Mouse (Mus musculus) E14TG2a.4 (cell line): ENCODE data around the gene Gm12166.
"Not testable (repeated sequence)": the region's sequence is repeated elsewhere in the genome, so short reads cannot be mapped to it uniquely, and the experiment has no call there.

Source experiments
- H3K27me3 ChIP-seq: 2 replicates; pipeline ENCODE4 v1.6.1; 2014; ENCODE audit warnings: low read length, control low read depth; ENCODE audit not compliant: insufficient read depth
- H3K36me3 ChIP-seq: 2 replicates; pipeline ENCODE4 v1.6.1; 2014; ENCODE audit warnings: low read length, control low read depth; ENCODE audit not compliant: insufficient read depth
- H3K4me1 ChIP-seq: replicated peaks from 2 replicates; pipeline ENCODE4 v1.6.1; 2014; ENCODE audit warnings: low read depth, low read length, control low read depth
- H3K4me3 ChIP-seq: replicated peaks from 2 replicates; pipeline ENCODE4 v1.5.1; 2014; ENCODE audit warnings: mild to moderate bottlenecking, low read length
- H3K9me3 ChIP-seq: 2 replicates; pipeline ENCODE4 v1.6.1; 2014; ENCODE audit warnings: low read length, control low read depth
- CTCF ChIP-seq: conservative IDR thresholded peaks from 2 replicates; pipeline ENCODE4 v1.5.1; 2014; ENCODE audit warnings: low read length
- NANOG ChIP-seq: IDR thresholded peaks from 2 replicates; pipeline ENCODE4 v1.6.1; 2014; ENCODE audit warnings: borderline replicate concordance, low read length, mixed read lengths
- POU5F1 ChIP-seq: IDR thresholded peaks from 2 replicates; pipeline ENCODE4 v1.6.1; 2014; ENCODE audit warnings: low read length, borderline replicate concordance

Gm12166 gene

DNA sequence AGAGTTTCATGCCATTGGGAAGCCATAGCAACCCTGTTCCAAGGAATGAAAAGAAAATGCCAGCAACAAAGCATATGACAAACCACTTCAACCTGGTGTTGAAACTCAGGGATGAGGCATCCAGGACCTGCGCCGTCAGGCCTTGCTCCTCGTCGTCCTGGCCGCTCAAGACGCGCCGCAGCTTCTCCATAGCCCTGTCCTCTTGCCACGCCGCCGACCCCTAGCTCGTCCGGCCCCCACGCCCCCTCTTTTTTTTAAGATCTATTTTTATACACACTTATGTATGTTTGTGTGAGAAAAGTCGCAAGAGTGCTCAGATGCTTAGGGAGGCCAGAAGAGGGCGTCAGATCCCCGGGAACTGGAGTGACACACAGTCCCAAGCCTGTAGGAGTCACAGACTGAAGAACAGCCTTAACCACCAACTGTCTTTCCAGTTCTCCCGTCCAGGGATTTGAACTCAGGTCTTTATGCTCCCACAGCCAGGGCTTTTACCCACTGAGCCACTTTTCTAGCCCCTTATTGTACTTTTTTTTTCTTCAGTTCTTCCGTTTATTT is at the start of gene Gm12166:
Gene Gm12166, minus strand, starts transcription at position 217 of the 555 bp plus-strand sequence.
- H3K4me1 ChIP-seq = peaks cover 35% of the 10 kb centered on the region
- not testable (repeated sequence) for H3K4me3 ChIP-seq, H3K9me3 ChIP-seq, H3K36me3 ChIP-seq, H3K27me3 ChIP-seq
- peak; percentile 27 for TF ChIP-seq CTCF

DNA sequence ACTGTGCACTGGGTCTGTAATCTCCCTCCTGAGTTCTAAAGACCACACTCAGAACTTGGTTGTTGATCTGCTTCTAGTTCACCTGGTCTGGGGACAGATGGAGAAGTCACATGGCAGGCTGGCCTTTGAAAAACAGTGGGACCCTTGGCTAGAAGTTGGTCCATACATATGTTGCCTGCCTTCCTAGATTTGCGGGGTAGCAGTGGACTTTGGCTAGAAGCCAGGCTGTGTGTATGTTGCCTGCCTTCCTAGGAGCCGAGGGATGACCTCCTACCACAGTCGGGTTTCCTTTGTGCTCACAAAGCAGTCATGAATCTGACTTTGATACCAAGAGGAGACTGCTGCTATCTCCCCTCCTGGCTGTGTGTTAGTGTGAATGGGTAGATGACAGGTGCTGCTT is 44.9 kb upstream of the Gm12166 start:
- TF ChIP-seq POU5F1 (no peak), NANOG (no peak), CTCF (no peak)

DNA sequence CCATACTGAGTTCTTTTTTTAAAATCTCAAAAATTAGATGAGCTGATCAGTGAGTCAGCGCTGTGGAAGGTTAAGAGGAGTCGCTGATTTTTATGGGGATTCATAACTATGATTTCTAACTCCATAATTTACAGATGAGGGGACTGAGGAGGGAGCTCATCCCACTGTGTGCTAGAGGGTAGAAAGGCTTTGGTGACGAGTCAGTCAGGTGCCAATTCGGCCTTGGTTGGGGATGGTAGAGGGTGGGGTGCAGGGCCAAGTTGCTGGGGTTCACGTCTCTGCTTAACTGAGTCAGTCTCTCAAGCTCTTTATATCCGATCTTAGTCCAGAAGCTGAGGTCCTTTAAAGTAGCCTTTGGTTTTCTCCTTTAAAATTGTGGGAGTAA is 44.1 kb upstream of the Gm12166 start:
- TF ChIP-seq CTCF (no peak), POU5F1 (no peak), NANOG (no peak)

More for the DNA sequence above, 44.9 kb upstream of the Gm12166 start:
- no peaks in the 10 kb centered on the region for H3K27me3 ChIP-seq
- peaks cover 89% of the 10 kb centered on the region for H3K36me3 ChIP-seq
- peaks cover 57% of the 10 kb centered on the region for H3K4me1 ChIP-seq
- no peak overlapping the region for H3K4me3 ChIP-seq
- H3K9me3 ChIP-seq = no peaks in the 10 kb centered on the region

DNA sequence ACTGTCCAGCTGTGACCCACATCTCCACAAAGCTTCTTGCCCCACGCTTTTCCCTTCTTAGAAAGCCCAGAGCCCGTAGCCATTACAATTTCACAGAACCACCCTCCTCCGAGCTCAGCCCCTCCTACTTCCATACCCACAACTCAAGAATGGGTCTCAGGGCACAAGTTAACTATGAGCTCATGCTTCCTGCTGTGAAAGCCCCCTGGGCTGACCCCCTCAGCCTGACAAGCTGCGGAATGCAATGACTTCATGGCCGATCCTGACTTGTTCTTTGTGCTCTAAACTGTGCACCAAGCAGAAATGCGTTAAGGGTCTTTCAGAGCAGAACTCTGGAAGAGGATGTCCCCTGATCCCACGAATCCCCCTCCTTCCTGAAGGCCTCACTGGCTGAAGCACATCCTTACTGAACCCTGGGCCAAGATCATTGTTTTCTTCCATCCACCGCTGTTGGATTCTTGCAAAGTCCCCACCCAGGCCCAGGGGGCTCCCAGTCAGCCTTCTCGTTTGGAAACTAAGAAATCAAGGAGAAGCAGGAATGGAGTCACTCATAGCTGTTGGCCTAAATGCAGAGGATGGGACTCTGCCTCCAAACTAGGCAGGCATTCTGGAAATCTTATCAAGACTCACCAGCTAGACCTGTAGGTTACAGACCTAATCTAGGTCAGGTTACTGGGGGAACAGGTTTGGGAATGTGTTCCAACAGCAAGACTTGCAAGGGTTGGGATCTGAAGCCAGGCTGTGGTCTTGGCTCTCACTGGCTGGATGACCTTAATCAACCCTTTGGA is 43.5 kb upstream of the Gm12166 start:
- no peaks in the 10 kb centered on the region for H3K27me3 ChIP-seq
- TF ChIP-seq NANOG (no peak), POU5F1 (no peak), CTCF (no peak)
- H3K4me3 ChIP-seq = 0 out of 2 replicates have a peak overlapping the region, but pooled peaks have one; percentile 10
- H3K9me3 ChIP-seq = no peaks in the 10 kb centered on the region
- peaks cover 78% of the 10 kb centered on the region for H3K36me3 ChIP-seq
- peaks cover 58% of the 10 kb centered on the region for H3K4me1 ChIP-seq

More for the DNA sequence above, 44.1 kb upstream of the Gm12166 start:
- Histone ChIP-seq H3K4me1 (peaks cover 58% of the 10 kb centered on the region), H3K36me3 (peaks cover 84% of the 10 kb centered on the region), H3K9me3 (no peaks in the 10 kb centered on the region), H3K27me3 (no peaks in the 10 kb centered on the region), H3K4me3 (no peak overlapping the region)

GRCm38 (mm10) chr11:46092121-46092520 is 40.0 kb upstream of the Gm12166 start:
- Histone ChIP-seq H3K4me3 (no peak overlapping the region), H3K36me3 (peaks cover 58% of the 10 kb centered on the region), H3K27me3 (no peaks in the 10 kb centered on the region), H3K4me1 (peaks cover 87% of the 10 kb centered on the region), H3K9me3 (no peaks in the 10 kb centered on the region)
- TF ChIP-seq NANOG (no peak), CTCF (no peak), POU5F1 (no peak)

DNA sequence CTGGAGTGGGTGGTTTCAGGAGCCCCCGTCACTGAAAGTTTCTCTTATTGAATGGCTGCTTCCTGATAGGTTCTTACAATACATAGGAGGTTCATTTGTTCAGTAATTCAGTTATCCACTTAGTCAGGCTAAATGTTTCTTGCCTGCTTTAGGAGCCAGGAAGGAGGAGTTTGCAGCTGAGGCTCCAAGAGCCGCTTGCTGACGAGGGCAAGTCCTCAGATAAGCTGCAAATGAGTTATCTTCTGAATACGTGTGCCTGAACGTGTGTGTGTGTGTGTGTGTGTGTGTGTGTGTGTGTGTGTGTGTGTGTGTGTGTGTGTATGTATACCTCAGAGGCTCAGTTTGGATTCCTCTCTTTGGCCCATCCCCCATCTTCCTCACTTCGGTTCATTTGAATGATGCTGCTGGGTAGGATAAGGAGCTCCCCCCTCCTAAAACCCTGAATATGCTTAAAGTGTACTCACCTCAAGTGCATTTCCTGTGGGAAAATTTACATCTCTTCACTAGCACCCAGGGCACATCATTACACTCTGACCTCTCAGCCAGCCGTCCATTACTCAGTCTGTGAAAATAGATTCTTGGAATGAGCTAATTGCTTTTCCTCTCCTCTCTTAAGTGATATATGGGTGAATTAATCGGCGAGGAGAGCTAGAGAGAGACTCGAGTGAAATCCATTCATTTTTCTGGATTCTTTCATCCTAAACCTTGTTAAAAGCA is 39.0 kb upstream of the Gm12166 start:
- TF ChIP-seq POU5F1 = no peak
- no peak for TF ChIP-seq NANOG
- TF ChIP-seq CTCF = no peak
- peaks cover 51% of the 10 kb centered on the region for H3K36me3 ChIP-seq
- H3K4me1 ChIP-seq = peaks cover 88% of the 10 kb centered on the region
- H3K4me3 ChIP-seq = no peak overlapping the region
- no peaks in the 10 kb centered on the region for H3K9me3 ChIP-seq
- H3K27me3 ChIP-seq = no peaks in the 10 kb centered on the region

GRCm38 (mm10) chr11:46090036-46090725 is 38.1 kb upstream of the Gm12166 start:
- Histone ChIP-seq H3K27me3 (no peaks in the 10 kb centered on the region), H3K9me3 (no peaks in the 10 kb centered on the region), H3K4me3 (0 out of 2 replicates have a peak overlapping the region, but pooled peaks have one; percentile 1), H3K4me1 (peaks cover 88% of the 10 kb centered on the region), H3K36me3 (peaks cover 51% of the 10 kb centered on the region)
- TF ChIP-seq CTCF = no peak
- TF ChIP-seq NANOG = no peak
- no peak for TF ChIP-seq POU5F1

GRCm38 (mm10) chr11:46089081-46089713 is 37.1 kb upstream of the Gm12166 start:
- H3K36me3 ChIP-seq = peaks cover 51% of the 10 kb centered on the region
- H3K9me3 ChIP-seq = no peaks in the 10 kb centered on the region
- H3K4me1 ChIP-seq = peaks cover 86% of the 10 kb centered on the region
- H3K27me3 ChIP-seq = no peaks in the 10 kb centered on the region
- TF ChIP-seq CTCF (no peak), NANOG (no peak), POU5F1 (no peak)
- H3K4me3 ChIP-seq = peak overlapping the region; percentile 10; the same call in 1 of the 2 replicates
